Mouse (Mus musculus): Measurements from ENCODE around the gene Taar8b. TPM values are rescaled to one million over a fixed set of nuclear protein-coding genes. Genes with fewer than 3 reads are reported as not detected.
"Not testable (repeated sequence)": the region's sequence is repeated elsewhere in the genome, so short reads cannot be mapped to it uniquely, and the experiment has no call there.

The Taar8b gene
- polyA plus RNA-seq, 1 experiment from 2014 or later: not detected

DNA sequence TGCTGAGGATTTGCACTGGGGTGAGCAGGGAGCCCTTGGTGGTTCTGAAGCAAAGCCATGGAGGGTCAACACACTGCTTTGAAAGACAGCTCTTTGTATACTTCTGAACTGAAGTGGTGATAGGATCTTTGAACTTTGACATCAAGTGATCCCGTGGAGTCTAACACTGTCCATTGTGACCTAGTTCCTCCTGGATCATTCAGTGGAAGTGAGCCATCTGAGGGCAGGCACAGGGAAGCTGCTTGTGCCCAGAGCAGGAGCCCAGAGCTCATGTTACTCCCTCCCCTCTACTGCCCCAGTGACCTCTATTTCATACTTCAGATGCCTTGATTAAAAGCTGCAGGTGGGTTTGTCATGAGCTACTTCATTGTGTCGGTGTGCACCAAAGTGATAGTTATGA is 4.9 kb upstream of the Taar8b start:
- not testable (repeated sequence) for H3K9ac ChIP-seq; ATAC-seq (ENCODE audit: low FRiP score); H3K9me3 ChIP-seq; H3K36me3 ChIP-seq; H3K27ac ChIP-seq; H3K4me1 ChIP-seq (replicated peaks); H3K27me3 ChIP-seq; H3K4me3 ChIP-seq; H3K4me2 ChIP-seq
- 66% methylated on average over 2 of the region's 2 CpGs for WGBS

- Histone ChIP-seq H3K36me3 (no peaks in the 10 kb centered on the region), H3K9ac (no peak overlapping the region), H3K4me2 (no peak overlapping the region), H3K4me3 (no peak overlapping the region), H3K27ac (no peak overlapping the region), H3K27me3 (no peaks in the 10 kb centered on the region), H3K9me3 (no peaks in the 10 kb centered on the region), H3K4me1 (replicated peaks) (no peaks in the 10 kb centered on the region)
- no peak for ATAC-seq (ENCODE audit: low FRiP score)
- whole genome bisulfite sequencing: 100% methylated on average over 2 of the region's 2 CpGs
These were observed 4.9 kb downstream of the Taar8b start for GRCm38 (mm10) chr10:24087168-24087567.

DNA sequence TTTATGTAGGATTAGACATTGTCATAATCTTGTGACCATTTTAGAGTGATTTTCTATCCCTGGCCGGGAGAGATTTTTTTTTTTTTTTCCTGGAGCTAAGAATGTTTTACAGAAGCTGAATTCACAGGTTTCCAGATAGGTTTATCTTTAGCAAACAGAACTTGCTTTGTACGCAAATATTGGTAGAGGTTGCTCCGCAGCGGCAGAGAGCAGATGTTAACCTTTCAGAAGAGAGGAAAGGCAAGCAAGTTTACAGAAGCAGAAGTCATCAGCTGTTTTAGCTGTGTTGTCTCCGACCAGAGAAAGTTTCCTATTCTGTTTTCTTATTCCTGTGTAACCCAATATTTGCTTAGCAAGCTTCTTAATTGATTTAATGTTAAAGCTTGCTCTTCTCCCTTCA is 5.5 kb downstream of the Taar8b start:
- no peaks in the 10 kb centered on the region for H3K4me1 ChIP-seq (replicated peaks)
- H3K27ac ChIP-seq: no peak overlapping the region
- no peaks in the 10 kb centered on the region for H3K27me3 ChIP-seq
- H3K4me2 ChIP-seq: no peak overlapping the region
- H3K36me3 ChIP-seq: no peaks in the 10 kb centered on the region
- H3K4me3 ChIP-seq: no peak overlapping the region
- H3K9ac ChIP-seq: no peak overlapping the region
- 91% methylated on average over 5 of the region's 5 CpGs for WGBS
- no peaks in the 10 kb centered on the region for H3K9me3 ChIP-seq
- no peak for ATAC-seq (ENCODE audit: low FRiP score)

GRCm38 (mm10) chr10:24085936-24086335 is 6.2 kb downstream of the Taar8b start:
- Histone ChIP-seq H3K9ac (no peak overlapping the region), H3K27ac (no peak overlapping the region), H3K9me3 (no peaks in the 10 kb centered on the region), H3K4me3 (no peak overlapping the region), H3K4me2 (no peak overlapping the region), H3K27me3 (no peaks in the 10 kb centered on the region), H3K36me3 (no peaks in the 10 kb centered on the region), H3K4me1 (replicated peaks) (no peaks in the 10 kb centered on the region)
- 54% methylated on average over 5 of the region's 5 CpGs for WGBS
- ATAC-seq (ENCODE audit: low FRiP score): no peak

DNA sequence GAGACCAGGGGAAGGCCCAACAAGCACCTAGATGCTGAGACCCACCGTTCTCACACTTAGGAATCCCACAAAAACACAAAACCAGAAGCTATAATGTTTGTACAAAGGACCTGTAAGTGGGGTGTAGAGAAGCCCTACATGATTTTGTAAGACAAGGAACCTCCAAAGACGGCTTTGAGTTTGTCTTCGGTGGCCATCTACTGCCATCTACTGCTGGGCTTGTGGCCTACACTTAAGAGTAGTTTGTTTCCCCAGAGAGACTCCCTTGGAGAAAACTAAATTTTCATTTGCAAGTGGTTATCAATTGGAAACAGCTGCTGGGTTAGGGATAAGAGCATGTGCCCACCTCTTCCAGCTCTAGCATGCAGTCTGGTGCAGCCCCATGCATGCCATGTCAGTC is 11.9 kb downstream of the Taar8b start:
- Histone ChIP-seq H3K4me3 (no peak overlapping the region), H3K36me3 (no peaks in the 10 kb centered on the region), H3K4me2 (no peak overlapping the region), H3K4me1 (replicated peaks) (no peaks in the 10 kb centered on the region), H3K9me3 (no peaks in the 10 kb centered on the region), H3K27ac (no peak overlapping the region), H3K27me3 (no peaks in the 10 kb centered on the region), H3K9ac (no peak overlapping the region)
- ATAC-seq (ENCODE audit: low FRiP score): no peak
- 38% methylated on average over 3 of the region's 3 CpGs for WGBS

GRCm38 (mm10) chr10:24076200-24076599 is 15.9 kb downstream of the Taar8b start, which contains the start of gene Taar8a:
Gene Taar8a, plus strand, starts transcription at chr10:24076500.
- H3K9me3 ChIP-seq; H3K36me3 ChIP-seq; H3K27ac ChIP-seq; ATAC-seq (ENCODE audit: low FRiP score); H3K4me3 ChIP-seq; H3K4me2 ChIP-seq; H3K4me1 ChIP-seq (replicated peaks); H3K27me3 ChIP-seq; H3K9ac ChIP-seq: not testable (repeated sequence)
- 76% methylated on average over 2 of the region's 4 CpGs for WGBS

- H3K4me1 ChIP-seq (replicated peaks); H3K36me3 ChIP-seq; H3K9ac ChIP-seq; H3K27ac ChIP-seq; ATAC-seq (ENCODE audit: low FRiP score); H3K4me2 ChIP-seq; H3K27me3 ChIP-seq; H3K4me3 ChIP-seq; H3K9me3 ChIP-seq: not testable (repeated sequence)
- WGBS: 63% methylated on average over 2 of the region's 2 CpGs
These were observed 17.3 kb downstream of the Taar8b start for GRCm38 (mm10) chr10:24074751-24075150.

DNA sequence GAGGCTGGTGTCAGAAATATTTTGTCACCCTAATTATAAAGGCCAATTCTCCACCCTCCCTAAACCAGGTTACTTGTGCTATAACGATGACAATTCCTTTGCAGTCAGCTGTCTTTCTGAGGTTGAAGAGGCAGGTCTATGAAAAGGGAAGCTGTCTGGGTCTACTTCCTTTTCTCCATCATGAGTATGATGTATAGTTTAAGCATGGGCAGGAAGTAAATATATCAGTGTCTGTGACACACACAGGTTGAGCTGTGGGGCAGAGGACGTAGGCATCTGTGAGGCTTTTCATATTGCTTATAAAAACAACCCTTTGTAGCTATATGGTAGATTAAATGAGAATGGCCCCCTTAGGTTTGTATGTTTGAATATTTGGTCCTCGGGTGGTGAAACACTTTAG is 33.1 kb downstream of the Taar8b start:
- Histone ChIP-seq H3K9me3 (no peaks in the 10 kb centered on the region), H3K27me3 (no peaks in the 10 kb centered on the region), H3K4me2 (no peak overlapping the region), H3K9ac (no peak overlapping the region), H3K4me1 (replicated peaks) (no peaks in the 10 kb centered on the region), H3K27ac (no peak overlapping the region), H3K4me3 (no peak overlapping the region), H3K36me3 (no peaks in the 10 kb centered on the region)
- 90% methylated on average over 3 of the region's 3 CpGs for WGBS
- ATAC-seq (ENCODE audit: low FRiP score): no peak

- H3K9me3 ChIP-seq: no peaks in the 10 kb centered on the region
- H3K27ac ChIP-seq: no peak overlapping the region
- H3K4me1 ChIP-seq (replicated peaks): no peaks in the 10 kb centered on the region
- no peaks in the 10 kb centered on the region for H3K36me3 ChIP-seq
- no peak overlapping the region for H3K4me3 ChIP-seq
- H3K4me2 ChIP-seq: no peak overlapping the region
- H3K27me3 ChIP-seq: no peaks in the 10 kb centered on the region
- ATAC-seq (ENCODE audit: low FRiP score): no peak
- WGBS: 83% methylated on average over 5 of the region's 5 CpGs
- H3K9ac ChIP-seq: no peak overlapping the region
These were observed 40.1 kb downstream of the Taar8b start for GRCm38 (mm10) chr10:24052039-24052438.

- Histone ChIP-seq H3K4me2 (no peak within 1 kb of the TSS), H3K9me3 (no peaks in the 10 kb centered on the region), H3K4me3 (no peak within 1 kb of the TSS), H3K4me1 (replicated peaks) (no peaks in the 10 kb centered on the region), H3K27ac (no peak within 1 kb of the TSS), H3K36me3 (no peaks in the 10 kb centered on the region), H3K9ac (no peak within 1 kb of the TSS), H3K27me3 (no peaks in the 10 kb centered on the region)
- ATAC-seq (ENCODE audit: low FRiP score): no peak
These were observed 42.9 kb downstream of the Taar8b start, which contains the start of gene Taar7f for GRCm38 (mm10) chr10:24049210-24049609. Gene Taar7f, plus strand, starts transcription at chr10:24049510.

Other genes with a start within 250 kb of the Taar8b start
- not detected in 2 replicates for gene Vnn3, start 240.8 kb downstream of the Taar8b start, polyA plus RNA-seq (2015; fragmentation: Nextera tagmentation; extraction: Ambion mirVana)
- 0.09 and 0.21 TPM in 2 replicates for gene Vnn1, start 197.6 kb downstream of the Taar8b start, polyA plus RNA-seq (2015; fragmentation: Nextera tagmentation; extraction: Ambion mirVana)
- not detected in 2 replicates for gene Taar1, start 171.9 kb downstream of the Taar8b start, polyA plus RNA-seq (2015; fragmentation: Nextera tagmentation; extraction: Ambion mirVana)
- gene Taar2, start 153.7 kb downstream of the Taar8b start, polyA plus RNA-seq (2015; fragmentation: Nextera tagmentation; extraction: Ambion mirVana): not detected in 2 replicates
- gene Taar3, start 142.7 kb downstream of the Taar8b start, polyA plus RNA-seq (2015; fragmentation: Nextera tagmentation; extraction: Ambion mirVana): not detected in 2 replicates
- gene Taar4, start 131.8 kb downstream of the Taar8b start, polyA plus RNA-seq (2015; fragmentation: Nextera tagmentation; extraction: Ambion mirVana): not detected in 2 replicates
- gene Taar5, start 121.6 kb downstream of the Taar8b start, polyA plus RNA-seq (2015; fragmentation: Nextera tagmentation; extraction: Ambion mirVana): not detected in 2 replicates
- not detected in 2 replicates for gene Taar6, start 106.6 kb downstream of the Taar8b start, polyA plus RNA-seq (2015; fragmentation: Nextera tagmentation; extraction: Ambion mirVana)
- not detected in 2 replicates for gene Taar7a, start 98.8 kb downstream of the Taar8b start, polyA plus RNA-seq (2015; fragmentation: Nextera tagmentation; extraction: Ambion mirVana)
- gene Taar7b, start 92.4 kb downstream of the Taar8b start, polyA plus RNA-seq (2015; fragmentation: Nextera tagmentation; extraction: Ambion mirVana): not detected in 2 replicates
- gene Taar7d, start 65.1 kb downstream of the Taar8b start, polyA plus RNA-seq (2015; fragmentation: Nextera tagmentation; extraction: Ambion mirVana): not detected in 2 replicates
- not detected in 2 replicates for gene Taar7e, start 54.7 kb downstream of the Taar8b start, polyA plus RNA-seq (2015; fragmentation: Nextera tagmentation; extraction: Ambion mirVana)
- gene Taar7f, start 42.8 kb downstream of the Taar8b start, polyA plus RNA-seq (2015; fragmentation: Nextera tagmentation; extraction: Ambion mirVana): not detected in 2 replicates
- not detected in 2 replicates for gene Taar8a, start 15.8 kb downstream of the Taar8b start, polyA plus RNA-seq (2015; fragmentation: Nextera tagmentation; extraction: Ambion mirVana)
- gene Taar8c, start 9.6 kb upstream of the Taar8b start, polyA plus RNA-seq (2015; fragmentation: Nextera tagmentation; extraction: Ambion mirVana): not detected in 2 replicates
- not detected in 2 replicates for gene Taar9, start 17.2 kb upstream of the Taar8b start, polyA plus RNA-seq (2015; fragmentation: Nextera tagmentation; extraction: Ambion mirVana)
- 273 and 279 TPM in 2 replicates for gene Stx7, start 57.0 kb upstream of the Taar8b start, polyA plus RNA-seq (2015; fragmentation: Nextera tagmentation; extraction: Ambion mirVana)
- 8.6 and 9.6 TPM in 2 replicates for gene Moxd1, start 131.2 kb upstream of the Taar8b start, polyA plus RNA-seq (2015; fragmentation: Nextera tagmentation; extraction: Ambion mirVana)

Measured in hindbrain, embryonic 13.5 days (tissue).